Mouse (Mus musculus): Measurements from ENCODE around the gene Tanc2. TPM values are rescaled to one million over a fixed set of nuclear protein-coding genes. Genes with fewer than 3 reads are reported as not detected.

Tanc2 gene
- polyA plus RNA-seq, 1 experiment from 2014 or later, result 1.5 TPM

DNA sequence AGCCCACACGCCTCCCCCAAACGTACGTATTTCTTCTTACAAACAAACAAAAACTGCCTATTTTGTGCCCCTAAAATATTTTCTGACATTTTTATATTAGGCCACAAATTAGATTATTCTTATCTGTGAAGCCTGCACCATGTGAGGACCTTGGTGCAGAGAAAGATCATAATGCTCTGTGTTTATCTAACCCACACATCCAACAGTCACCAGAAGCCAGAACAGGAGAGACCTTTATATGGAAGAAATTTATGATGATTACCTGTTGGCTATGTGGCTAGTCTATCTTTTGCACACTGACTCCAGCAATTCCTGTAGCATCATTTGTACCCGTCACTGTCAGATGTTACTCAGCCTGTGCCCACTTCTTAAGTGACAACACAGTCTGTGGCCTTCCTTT lies 245.4 kb downstream of the Tanc2 start:
- no peak for DNase-seq
- no peaks in the 10 kb centered on the region for H3K36me3 ChIP-seq (replicated peaks; ENCODE audit: insufficient read depth, low read length)
- H3K4me1 ChIP-seq (ENCODE audit: insufficient read depth), result no peaks in the 10 kb centered on the region
- no peak overlapping the region for H3K9ac ChIP-seq (replicated peaks)
- H3K27me3 ChIP-seq (ENCODE audit: insufficient read depth, low read length), result no peaks in the 10 kb centered on the region
- WGBS (ENCODE audit: insufficient replicate concordance), result 70% methylated on average over 4 of the region's 4 CpGs
- H3K9me3 ChIP-seq (ENCODE audit: low read length), result no peaks in the 10 kb centered on the region
- H3K27ac ChIP-seq (ENCODE audit: low read depth), result no peak overlapping the region
- H3K4me2 ChIP-seq (ENCODE audit: low read depth, low read length), result no peak overlapping the region
- H3K4me3 ChIP-seq (ENCODE audit: low read depth, low read length), result no peak overlapping the region
- ATAC-seq, result peak; percentile 49
- no peak for TF ChIP-seq CTCF (IDR thresholded peaks at IDR 0.05; ENCODE audit: low read depth)
- TF ChIP-seq EP300 (IDR thresholded peaks at IDR 0.05; ENCODE audit: low read depth), result peak; percentile 83

DNA sequence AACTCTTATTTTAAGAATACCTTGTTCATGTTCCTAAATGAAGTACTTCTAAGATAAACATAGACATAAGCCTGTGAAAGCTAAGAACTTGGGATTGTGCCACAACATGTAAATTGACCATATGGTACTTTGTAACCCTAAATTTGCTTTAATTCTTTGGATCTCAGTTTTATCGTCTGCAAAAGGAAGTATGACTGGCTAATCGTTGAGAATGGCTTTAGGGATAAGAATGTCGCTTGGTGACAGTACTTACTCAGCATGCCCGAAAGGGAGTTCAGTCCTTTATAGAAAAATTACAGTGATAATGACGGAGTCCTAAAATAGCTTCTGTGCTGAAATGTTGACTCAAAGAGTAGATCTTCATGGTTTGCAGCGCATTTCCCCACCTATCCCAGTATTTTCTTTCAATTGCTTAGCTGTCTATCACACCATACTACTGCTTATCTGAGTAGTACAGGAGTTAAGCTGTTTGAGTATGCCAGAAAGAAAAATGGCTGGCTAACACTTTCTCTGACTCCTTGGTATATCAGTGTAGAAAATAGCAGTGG lies 246.6 kb downstream of the Tanc2 start:
- H3K9me3 ChIP-seq (ENCODE audit: low read length), result no peaks in the 10 kb centered on the region
- H3K4me1 ChIP-seq (ENCODE audit: insufficient read depth), result no peaks in the 10 kb centered on the region
- TF ChIP-seq EP300 (IDR thresholded peaks at IDR 0.05; ENCODE audit: low read depth) (peak; percentile 79), CTCF (IDR thresholded peaks at IDR 0.05; ENCODE audit: low read depth) (no peak)
- ATAC-seq (peak; percentile 63), DNase-seq (no peak)
- H3K9ac ChIP-seq (replicated peaks), result no peak overlapping the region
- no peaks in the 10 kb centered on the region for H3K36me3 ChIP-seq (replicated peaks; ENCODE audit: insufficient read depth, low read length)
- H3K27ac ChIP-seq (ENCODE audit: low read depth), result no peak overlapping the region
- H3K4me2 ChIP-seq (ENCODE audit: low read depth, low read length), result peak overlapping the region; percentile 18; the same call in 1 of the 2 replicates
- no peak overlapping the region for H3K4me3 ChIP-seq (ENCODE audit: low read depth, low read length)
- WGBS (ENCODE audit: insufficient replicate concordance), result 56% methylated on average over 6 of the region's 6 CpGs
- H3K27me3 ChIP-seq (ENCODE audit: insufficient read depth, low read length), result no peaks in the 10 kb centered on the region

DNA sequence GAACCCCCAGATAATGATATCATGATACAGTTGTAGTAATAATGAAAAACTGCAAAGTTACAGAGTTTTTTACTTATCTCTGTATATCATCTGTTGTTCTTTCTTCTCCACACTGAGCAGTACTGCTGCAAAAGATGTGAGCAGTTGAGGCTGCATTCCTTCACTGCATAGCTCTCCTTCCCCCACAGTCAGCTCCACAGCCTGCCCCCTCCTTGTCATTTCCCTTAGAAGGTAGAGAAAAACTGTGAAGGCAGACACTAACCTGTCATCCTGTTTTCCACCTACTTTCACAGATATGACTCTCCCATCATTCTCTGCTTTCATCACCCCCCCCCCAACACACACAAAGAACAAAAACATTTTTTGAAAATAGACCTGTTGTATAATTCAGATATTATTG lies 248.2 kb downstream of the Tanc2 start:
- no peaks in the 10 kb centered on the region for H3K27me3 ChIP-seq (ENCODE audit: insufficient read depth, low read length)
- TF ChIP-seq CTCF (IDR thresholded peaks at IDR 0.05; ENCODE audit: low read depth) (no peak), EP300 (IDR thresholded peaks at IDR 0.05; ENCODE audit: low read depth) (no peak)
- no peak overlapping the region for H3K4me2 ChIP-seq (ENCODE audit: low read depth, low read length)
- no peak overlapping the region for H3K9ac ChIP-seq (replicated peaks)
- no peaks in the 10 kb centered on the region for H3K36me3 ChIP-seq (replicated peaks; ENCODE audit: insufficient read depth, low read length)
- no peak overlapping the region for H3K27ac ChIP-seq (ENCODE audit: low read depth)
- no peaks in the 10 kb centered on the region for H3K4me1 ChIP-seq (ENCODE audit: insufficient read depth)
- DNase-seq (no peak), ATAC-seq (no peak)
- no peaks in the 10 kb centered on the region for H3K9me3 ChIP-seq (ENCODE audit: low read length)
- no peak overlapping the region for H3K4me3 ChIP-seq (ENCODE audit: low read depth, low read length)

DNA sequence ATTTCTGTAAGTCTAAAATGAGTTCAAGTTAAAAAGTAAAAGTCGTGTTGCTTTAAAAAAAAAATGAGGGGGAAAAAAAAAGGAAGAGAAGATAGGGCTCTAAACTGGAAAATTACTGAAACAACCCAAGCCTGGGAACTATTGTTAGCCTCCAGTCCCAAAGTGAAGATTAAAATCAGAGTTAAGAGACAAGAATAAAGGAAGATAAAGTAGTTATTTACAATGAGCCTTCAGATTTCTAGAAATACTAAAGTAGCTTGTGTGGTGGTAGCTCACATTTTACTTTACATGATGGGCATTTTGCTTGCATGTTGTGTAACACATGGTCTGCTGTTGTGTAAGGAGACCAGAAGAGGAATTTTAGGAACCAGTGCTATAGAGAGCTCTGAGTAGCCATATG lies 256.1 kb downstream of the Tanc2 start:
- H3K4me3 ChIP-seq (ENCODE audit: low read depth, low read length), result no peak overlapping the region
- TF ChIP-seq EP300 (IDR thresholded peaks at IDR 0.05; ENCODE audit: low read depth) (no peak), CTCF (IDR thresholded peaks at IDR 0.05; ENCODE audit: low read depth) (no peak)
- H3K4me2 ChIP-seq (ENCODE audit: low read depth, low read length), result no peak overlapping the region
- H3K27me3 ChIP-seq (ENCODE audit: insufficient read depth, low read length), result no peaks in the 10 kb centered on the region
- H3K4me1 ChIP-seq (ENCODE audit: insufficient read depth), result no peaks in the 10 kb centered on the region
- no peak overlapping the region for H3K9ac ChIP-seq (replicated peaks)
- H3K27ac ChIP-seq (ENCODE audit: low read depth), result no peak overlapping the region
- no peak for ATAC-seq
- WGBS (ENCODE audit: insufficient replicate concordance), result 57% methylated on average over 1 of the region's 1 CpGs
- no peaks in the 10 kb centered on the region for H3K36me3 ChIP-seq (replicated peaks; ENCODE audit: insufficient read depth, low read length)
- no peaks in the 10 kb centered on the region for H3K9me3 ChIP-seq (ENCODE audit: low read length)
- no peak for DNase-seq

DNA sequence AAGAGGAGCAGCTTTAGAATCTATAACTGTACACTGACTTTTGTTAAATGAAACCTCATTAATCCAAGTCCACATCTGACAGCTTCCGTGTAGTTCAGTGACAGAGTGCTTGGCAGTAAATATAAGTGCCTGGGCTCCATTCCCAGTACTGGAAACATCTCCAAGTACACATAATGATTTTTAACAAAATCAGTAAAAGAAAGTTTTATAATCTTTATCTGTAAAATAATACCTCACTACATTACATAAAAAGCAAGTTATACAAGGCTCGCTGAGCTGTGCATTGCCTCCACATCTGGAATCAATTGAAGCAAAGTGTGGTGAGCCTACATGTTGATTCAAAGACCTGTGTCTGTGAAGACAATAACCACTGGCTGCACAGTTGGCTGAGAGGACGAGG lies 265.7 kb downstream of the Tanc2 start:
- no peak overlapping the region for H3K27ac ChIP-seq (ENCODE audit: low read depth)
- DNase-seq, result no peak
- H3K4me2 ChIP-seq (ENCODE audit: low read depth, low read length), result no peak overlapping the region
- H3K4me3 ChIP-seq (ENCODE audit: low read depth, low read length), result no peak overlapping the region
- H3K4me1 ChIP-seq (ENCODE audit: insufficient read depth), result no peaks in the 10 kb centered on the region
- WGBS (ENCODE audit: insufficient replicate concordance), result 70% methylated on average over 3 of the region's 3 CpGs
- H3K27me3 ChIP-seq (ENCODE audit: insufficient read depth, low read length), result no peaks in the 10 kb centered on the region
- TF ChIP-seq CTCF (IDR thresholded peaks at IDR 0.05; ENCODE audit: low read depth), result no peak
- no peak for TF ChIP-seq EP300 (IDR thresholded peaks at IDR 0.05; ENCODE audit: low read depth)
- no peak overlapping the region for H3K9ac ChIP-seq (replicated peaks)
- ATAC-seq, result no peak
- H3K9me3 ChIP-seq (ENCODE audit: low read length), result no peaks in the 10 kb centered on the region
- no peaks in the 10 kb centered on the region for H3K36me3 ChIP-seq (replicated peaks; ENCODE audit: insufficient read depth, low read length)

DNA sequence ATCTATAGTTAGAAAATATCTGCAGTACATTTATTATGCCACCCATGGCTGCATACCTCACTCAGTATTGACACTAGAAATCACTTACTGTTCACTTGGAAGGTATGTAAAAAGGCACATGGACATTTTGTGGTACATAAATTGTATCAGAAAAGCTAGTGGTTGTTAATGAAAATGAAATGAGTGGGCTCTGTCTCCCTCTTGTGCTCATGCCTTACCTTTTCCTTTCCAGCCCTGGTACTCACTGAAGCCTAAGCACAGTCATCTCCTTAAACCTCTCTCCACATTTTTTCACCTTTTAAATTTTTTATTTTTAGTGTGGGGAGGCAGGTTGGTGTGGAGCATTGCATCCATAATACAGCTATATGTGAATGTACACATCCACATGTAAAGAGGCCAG lies 268.3 kb downstream of the Tanc2 start:
- no peak overlapping the region for H3K4me2 ChIP-seq (ENCODE audit: low read depth, low read length)
- TF ChIP-seq CTCF (IDR thresholded peaks at IDR 0.05; ENCODE audit: low read depth), result peak; percentile 42; the same call in 1 of the 2 replicates
- TF ChIP-seq EP300 (IDR thresholded peaks at IDR 0.05; ENCODE audit: low read depth), result no peak
- no peaks in the 10 kb centered on the region for H3K27me3 ChIP-seq (ENCODE audit: insufficient read depth, low read length)

DNA sequence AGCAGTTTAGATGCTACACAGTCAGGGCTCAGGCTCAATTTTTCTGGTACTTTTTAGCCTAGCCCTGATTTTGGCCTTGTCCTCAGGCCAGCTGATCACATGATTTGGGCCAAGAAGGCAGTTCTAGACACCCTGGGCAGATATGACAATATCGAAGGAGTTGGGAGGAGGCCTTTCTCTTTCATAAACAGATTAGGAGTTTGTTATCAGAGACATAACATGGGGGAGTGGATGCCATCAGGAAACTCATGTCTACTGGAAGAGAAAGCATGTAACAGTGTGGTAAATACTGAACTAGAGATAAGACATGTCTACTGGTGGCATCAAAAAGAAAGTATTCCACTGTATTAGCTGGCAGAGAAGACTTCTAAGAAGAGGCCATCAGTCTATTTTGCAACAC lies 295.8 kb downstream of the Tanc2 start:
- 62% methylated on average over 1 of the region's 1 CpGs for WGBS (ENCODE audit: insufficient replicate concordance)
- no peak for ATAC-seq

More for the DNA sequence above, 268.3 kb downstream of the Tanc2 start:
- ATAC-seq (no peak), DNase-seq (no peak)
- no peaks in the 10 kb centered on the region for H3K9me3 ChIP-seq (ENCODE audit: low read length)
- H3K27ac ChIP-seq (ENCODE audit: low read depth), result no peak overlapping the region
- H3K4me1 ChIP-seq (ENCODE audit: insufficient read depth), result no peaks in the 10 kb centered on the region
- H3K4me3 ChIP-seq (ENCODE audit: low read depth, low read length), result no peak overlapping the region
- no peak overlapping the region for H3K9ac ChIP-seq (replicated peaks)
- no peaks in the 10 kb centered on the region for H3K36me3 ChIP-seq (replicated peaks; ENCODE audit: insufficient read depth, low read length)

More for the DNA sequence above, 295.8 kb downstream of the Tanc2 start:
- H3K4me3 ChIP-seq (ENCODE audit: low read depth, low read length), result no peak overlapping the region
- TF ChIP-seq CTCF (IDR thresholded peaks at IDR 0.05; ENCODE audit: low read depth) (no peak), EP300 (IDR thresholded peaks at IDR 0.05; ENCODE audit: low read depth) (no peak)
- no peaks in the 10 kb centered on the region for H3K27me3 ChIP-seq (ENCODE audit: insufficient read depth, low read length)
- no peaks in the 10 kb centered on the region for H3K4me1 ChIP-seq (ENCODE audit: insufficient read depth)
- no peaks in the 10 kb centered on the region for H3K9me3 ChIP-seq (ENCODE audit: low read length)
- H3K9ac ChIP-seq (replicated peaks), result no peak overlapping the region
- H3K4me2 ChIP-seq (ENCODE audit: low read depth, low read length), result no peak overlapping the region
- DNase-seq, result no peak
- H3K27ac ChIP-seq (ENCODE audit: low read depth), result no peak overlapping the region
- H3K36me3 ChIP-seq (replicated peaks; ENCODE audit: insufficient read depth, low read length), result no peaks in the 10 kb centered on the region
